Mouse (Mus musculus) CH12.LX (cell line): ENCODE measurements around the gene Caprin1. TPM values are rescaled to one million over a fixed set of nuclear protein-coding genes. Genes with fewer than 3 reads are reported as not detected.

Source experiments
- DNase-seq: peaks from one replicate; pipeline ENCODE4 v3.0.0-alpha.2; 2013; ENCODE audit errors: extremely low read depth
- H3K27ac ChIP-seq: 2 replicates; pipeline ENCODE4 v1.5.1; 2012; ENCODE audit warnings: low read depth, mild to moderate bottlenecking, control low read depth, moderate library complexity; ENCODE audit not compliant: insufficient read depth
- H3K27me3 ChIP-seq: replicated peaks from 2 replicates; pipeline ENCODE3; 2012; ENCODE audit warnings: inconsistent platforms
- H3K36me3 ChIP-seq, 2 experiments: replicated peaks in 1 of 2; 2 replicates each; pipeline versions ENCODE3 to v1.6.1; 2012; ENCODE audit warnings: inconsistent platforms in 1 of 2, low read length in 1 of 2, mild to moderate bottlenecking in 1 of 2, mixed read lengths in 1 of 2, moderate library complexity in 1 of 2; ENCODE audit not compliant: control insufficient read depth in 1 of 2, insufficient read depth in 1 of 2
- H3K4me1 ChIP-seq, 2 experiments: 2 replicates each; pipeline ENCODE4 v1.6.1; 2012; ENCODE audit warnings: inconsistent platforms in 1 of 2, moderate library complexity in 1 of 2; ENCODE audit not compliant: insufficient read depth in 2 of 2, control insufficient read depth in 1 of 2
- H3K4me2 ChIP-seq: 2 replicates; pipeline ENCODE4 v1.6.1; 2012; ENCODE audit warnings: low read depth, mild to moderate bottlenecking, control low read depth; ENCODE audit not compliant: poor library complexity, insufficient read depth, severe bottlenecking
- H3K4me3 ChIP-seq, 3 experiments: fragments of 150-350 bp in 1 of 3; sonication (generic) in 1 of 3; replicated peaks in 1 of 3; 2 replicates each; pipeline versions ENCODE3 to v1.5.1; 2011 to 2012; ENCODE audit warnings: low read depth in 2 of 3, low read length in 2 of 3, mild to moderate bottlenecking in 2 of 3, moderate library complexity in 2 of 3, control low read depth in 1 of 3, improper control_type of control experiment in 1 of 3, inconsistent platforms in 1 of 3, mixed read lengths in 1 of 3; ENCODE audit not compliant: poor library complexity in 1 of 3
- H3K79me2 ChIP-seq: replicated peaks from 2 replicates; pipeline ENCODE4 v1.6.1; 2012; ENCODE audit warnings: mild to moderate bottlenecking, moderate library complexity; ENCODE audit not compliant: control insufficient read depth, poor library complexity, insufficient read depth, severe bottlenecking; ENCODE audit errors: extremely low read depth
- H3K9ac ChIP-seq: 2 replicates; pipeline ENCODE4 v1.6.1; 2012; ENCODE audit warnings: low read depth, mild to moderate bottlenecking, control low read depth, moderate library complexity; ENCODE audit not compliant: insufficient read depth
- H3K9me3 ChIP-seq: replicated peaks from 2 replicates; pipeline ENCODE3; 2012; ENCODE audit warnings: low read length, inconsistent platforms, mixed read lengths
- CHD1 ChIP-seq: IDR thresholded peaks from 2 replicates; pipeline ENCODE4 v1.6.1; 2012; ENCODE audit warnings: low read depth, low read length, improper control_type of control experiment, inconsistent platforms
- CTCF ChIP-seq, 2 experiments: IDR thresholded peaks in 1 of 2; conservative IDR thresholded peaks in 1 of 2; 2 replicates each; pipeline ENCODE4 v1.5.1; 2011 to 2012; ENCODE audit warnings: low read depth in 2 of 2, low read length in 2 of 2, improper control_type of control experiment in 1 of 2, inconsistent platforms in 1 of 2, mild to moderate bottlenecking in 1 of 2, moderate library complexity in 1 of 2
- ELF1 ChIP-seq: IDR thresholded peaks from 2 replicates; pipeline ENCODE4 v1.6.1; 2014; ENCODE audit warnings: low read depth, mild to moderate bottlenecking, inconsistent platforms, low read length, improper control_type of control experiment
- EP300 ChIP-seq: IDR thresholded peaks from 2 replicates; pipeline ENCODE4 v1.6.1; 2011; ENCODE audit warnings: low read length, improper control_type of control experiment
- ETS1 ChIP-seq: conservative IDR thresholded peaks from 2 replicates; pipeline ENCODE4 v1.6.1; 2012; ENCODE audit warnings: low read depth, mild to moderate bottlenecking, inconsistent platforms, low read length, improper control_type of control experiment, moderate library complexity
- HCFC1 ChIP-seq: IDR thresholded peaks from 2 replicates; pipeline ENCODE4 v1.6.1; 2012; ENCODE audit warnings: low read depth, mild to moderate bottlenecking, inconsistent platforms, low read length, improper control_type of control experiment
- IRF4 ChIP-seq: IDR thresholded peaks from 2 replicates; pipeline ENCODE4 v1.6.1; 2014; ENCODE audit warnings: low read depth, mild to moderate bottlenecking, inconsistent platforms, low read length, improper control_type of control experiment
- JUN ChIP-seq: IDR thresholded peaks from 2 replicates; pipeline ENCODE4 v1.6.1; 2011; ENCODE audit warnings: low read depth, mild to moderate bottlenecking, low read length, improper control_type of control experiment, moderate library complexity; ENCODE audit not compliant: insufficient read depth
- JUND ChIP-seq: conservative IDR thresholded peaks from 2 replicates; pipeline ENCODE4 v1.6.1; 2011; ENCODE audit warnings: low read depth, low read length, improper control_type of control experiment
- KAT2A ChIP-seq: IDR thresholded peaks from 2 replicates; pipeline ENCODE4 v1.6.1; 2012; ENCODE audit warnings: low read length, improper control_type of control experiment, inconsistent platforms; ENCODE audit not compliant: insufficient replicate concordance
- MXI1 ChIP-seq: IDR thresholded peaks from 2 replicates; pipeline ENCODE4 v1.6.1; 2011; ENCODE audit warnings: mild to moderate bottlenecking, low read depth, low read length, improper control_type of control experiment
- MYC ChIP-seq: IDR thresholded peaks from 2 replicates; pipeline ENCODE4 v1.6.1; 2011; ENCODE audit warnings: low read depth, mild to moderate bottlenecking, improper control_type of control experiment, low read length
- PAX5 ChIP-seq: IDR thresholded peaks from 2 replicates; pipeline ENCODE4 v1.6.1; 2012; ENCODE audit warnings: low read length, inconsistent platforms, mixed read lengths
- POLR2A ChIP-seq: IDR thresholded peaks from 2 replicates; pipeline ENCODE4 v1.6.1; 2011; ENCODE audit warnings: low read depth, mild to moderate bottlenecking, improper control_type of control experiment, low read length
- RAD21 ChIP-seq: IDR thresholded peaks from 2 replicates; pipeline ENCODE4 v1.6.1; 2011; ENCODE audit warnings: low read depth, mild to moderate bottlenecking, low read length, improper control_type of control experiment, moderate library complexity
- RCOR1 ChIP-seq: conservative IDR thresholded peaks from 2 replicates; pipeline ENCODE4 v1.6.1; 2012; ENCODE audit warnings: low read depth, mild to moderate bottlenecking, inconsistent platforms, low read length, improper control_type of control experiment
- SMC3 ChIP-seq: IDR thresholded peaks from 2 replicates; pipeline ENCODE4 v1.6.1; 2011; ENCODE audit warnings: low read depth, low read length, improper control_type of control experiment
- TBP ChIP-seq: conservative IDR thresholded peaks from 2 replicates; pipeline ENCODE4 v1.6.1; 2011; ENCODE audit warnings: low read depth, low read length, improper control_type of control experiment
- TCF12 ChIP-seq: IDR thresholded peaks from 2 replicates; pipeline ENCODE4 v1.6.1; 2014; ENCODE audit warnings: low read depth, mild to moderate bottlenecking, inconsistent platforms, low read length, improper control_type of control experiment
- ZC3H11A ChIP-seq: IDR thresholded peaks from 2 replicates; pipeline ENCODE4 v1.6.1; 2012; ENCODE audit warnings: low read depth, mild to moderate bottlenecking, inconsistent platforms, low read length, improper control_type of control experiment
- ZKSCAN1 ChIP-seq: IDR thresholded peaks from 2 replicates; pipeline ENCODE4 v1.6.1; 2012; ENCODE audit warnings: low read depth, inconsistent platforms, low read length, improper control_type of control experiment, borderline replicate concordance
- ZMIZ1 ChIP-seq: IDR thresholded peaks from 2 replicates; pipeline ENCODE4 v1.6.1; 2012; ENCODE audit warnings: low read depth, mild to moderate bottlenecking, inconsistent platforms, low read length, improper control_type of control experiment
- ZNF384 ChIP-seq: IDR thresholded peaks from 2 replicates; pipeline ENCODE4 v1.6.1; 2012; ENCODE audit warnings: low read depth, low read length, improper control_type of control experiment, inconsistent platforms
- dilution Hi-C: fragments of 300-500 bp; cut with MboI; formaldehyde crosslinking; loops from 2 replicates; pipeline ENCODE4 v1.14.3; 2020; ENCODE audit warnings: low sequenced_read_pairs; ENCODE audit not compliant: extremely low pct_unique_long_range_greater_than_20kb, extremely low pct_ligation_motif_present
- in situ Hi-C: fragments of 300-500 bp; cut with MboI; formaldehyde crosslinking; loops from 3 replicates; pipeline ENCODE4 v1.14.3; 2019; ENCODE audit warnings: low sequenced_read_pairs, low pct_ligation_motif_present, low pct_unique_long_range_greater_than_20kb, mixed read lengths
- polyA plus RNA-seq: library from polyadenylated mRNA; unstranded; fragments of >175 nt; gene quantifications from 2 replicates; pipeline ENCODE4 v1.2.1, GENCODE M21; 2012; ENCODE audit warnings: low read depth; ENCODE audit not compliant: insufficient read length
- total RNA-seq, 2 experiments: library from RNA; depleted of rRNA; stranded (reverse); fragments of 300-350 nt in 1 of 2; fragments of >200 nt in 1 of 2; gene quantifications; 2 replicates each; pipeline ENCODE4 v1.2.3; 2012 to 2014

Caprin1 gene
- total and polyA plus RNA-seq, 3 experiments, result 217 to 514 (median 410) TPM

DNA sequence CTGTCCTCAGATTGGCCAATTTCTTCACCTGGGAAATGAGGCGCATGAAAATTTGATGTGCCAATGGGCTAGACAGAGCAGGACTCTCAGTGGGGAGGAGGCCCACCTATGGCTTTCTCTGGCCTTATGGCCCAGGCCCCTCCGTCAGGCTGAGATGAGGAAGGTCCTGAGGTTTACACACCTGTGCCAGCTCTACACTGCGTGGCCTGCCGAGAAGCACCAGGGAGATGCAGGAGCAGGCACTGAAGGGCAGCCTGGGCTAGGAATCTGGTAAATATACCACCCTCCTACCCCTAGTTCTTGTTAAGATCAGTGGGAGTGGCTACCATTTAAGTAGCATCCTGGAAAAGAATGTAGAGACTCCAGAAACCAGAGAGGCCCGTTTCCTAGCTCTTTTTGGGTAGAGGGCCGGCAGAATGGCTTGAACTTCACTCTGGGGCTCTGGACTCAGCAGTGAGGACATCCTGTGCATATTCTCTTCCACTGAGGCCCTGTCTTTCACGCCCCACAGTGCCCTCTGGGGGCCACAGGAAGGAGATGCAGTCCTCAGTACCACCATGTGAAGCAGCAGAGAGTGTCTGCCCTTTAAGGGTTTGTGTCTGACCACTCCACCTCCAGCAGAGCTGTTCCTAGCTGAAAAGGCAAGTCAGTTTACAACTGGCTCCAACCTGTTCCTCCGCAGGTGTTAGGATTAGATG, 78.7 kb downstream of the Caprin1 start:
- peak; percentile 75 for DNase-seq
- dilution Hi-C loops, result no loop called here
- no peak overlapping the region for H3K9ac ChIP-seq

DNA sequence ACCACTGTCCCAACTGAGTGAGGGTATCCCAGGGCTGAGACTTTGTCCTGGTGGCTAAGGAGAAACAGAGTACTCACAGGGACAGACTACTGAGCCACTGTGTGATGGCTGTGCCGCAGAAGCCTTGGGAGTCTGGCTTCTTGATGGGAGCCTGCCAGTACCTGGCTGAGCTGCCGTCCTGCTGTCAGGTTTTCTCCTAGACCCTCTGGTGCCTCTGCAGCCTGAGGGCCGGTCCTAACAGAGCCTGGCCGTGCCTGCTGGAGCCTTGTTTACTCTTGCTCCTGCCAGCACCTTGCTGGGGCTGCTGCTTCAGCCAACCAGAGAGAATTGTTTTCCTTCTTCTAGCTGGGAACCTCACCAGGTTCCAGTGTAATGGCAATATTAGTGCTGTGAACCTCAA, 83.0 kb downstream of the Caprin1 start:
- Histone ChIP-seq H3K27ac (no peak overlapping the region), H3K9me3 (no peaks in the 10 kb centered on the region), H3K79me2 (no peaks in the 10 kb centered on the region), H3K9ac (no peak overlapping the region), H3K4me3 (no peak overlapping the region), H3K36me3 (peaks cover 49 to 98% of the 10 kb centered on the region in 2 experiments), H3K27me3 (no peaks in the 10 kb centered on the region), H3K4me2 (no peak overlapping the region), H3K4me1 (peaks cover 0 to 6% of the 10 kb centered on the region in 2 experiments; a peak in 3 of 4 replicates)
- DNase-seq, result no peak
- dilution Hi-C loops (no loop called here), in situ Hi-C loops (loop anchor here (25.0 kb wide), 1 partner anchor 252 kb away; no protein-coding TSS in a partner anchor)
- no peak for TF ChIP-seq RAD21
- no peak for TF ChIP-seq SMC3
- no peak for TF ChIP-seq CHD1
- TF ChIP-seq HCFC1, result no peak

More for the DNA sequence above, 78.7 kb downstream of the Caprin1 start:
- no peak overlapping the region for H3K4me2 ChIP-seq
- in situ Hi-C loops, result loop anchor here (25.0 kb wide), 1 partner anchor 256 kb away; no protein-coding TSS in a partner anchor
- H3K4me3 ChIP-seq, result no peak overlapping the region
- peak; percentile 85 for TF ChIP-seq ZC3H11A
- TF ChIP-seq HCFC1, result no peak
- TF ChIP-seq ETS1, result no peak
- no peak for TF ChIP-seq ZNF384
- TF ChIP-seq MXI1, result no peak
- TF ChIP-seq JUND, result no peak
- no peak for TF ChIP-seq PAX5
- TF ChIP-seq IRF4, result no peak
- no peak for TF ChIP-seq ZKSCAN1
- peak; percentile 98 for TF ChIP-seq SMC3
- no peak for TF ChIP-seq POLR2A
- TF ChIP-seq ZMIZ1, result no peak
- no peak for TF ChIP-seq KAT2A
- no peak for TF ChIP-seq TCF12
- TF ChIP-seq ELF1, result no peak
- TF ChIP-seq EP300, result no peak
- peak; percentile 56 to 93 for TF ChIP-seq CTCF (conservative IDR thresholded peaks at IDR 0.05 in 1 of 2, IDR thresholded peaks at IDR 0.05 in 1 of 2; ENCODE audit: low read depth in 2 of 2, low read length in 2 of 2)
- no peak for TF ChIP-seq TBP
- no peak for TF ChIP-seq JUN
- no peak for TF ChIP-seq MYC
- TF ChIP-seq RAD21, result peak; percentile 82
- no peak for TF ChIP-seq RCOR1
- H3K9me3 ChIP-seq, result no peaks in the 10 kb centered on the region
- peaks cover 67 to 93% of the 10 kb centered on the region in 2 experiments for H3K36me3 ChIP-seq
- H3K4me1 ChIP-seq, result peaks cover 3 to 4% of the 10 kb centered on the region in 2 experiments; a peak in 1 of 4 replicates
- no peaks in the 10 kb centered on the region for H3K79me2 ChIP-seq
- no peak overlapping the region for H3K27ac ChIP-seq
- no peaks in the 10 kb centered on the region for H3K27me3 ChIP-seq
